Mouse (Mus musculus): ENCODE results near the gene B3gnt6.

Gene B3gnt6

GRCm38 (mm10) chr7:98149802-98150201 is 49.5 kb downstream of the B3gnt6 start:
- DNase-seq (ENCODE audit: low read depth, low spot score), result no peak

DNA sequence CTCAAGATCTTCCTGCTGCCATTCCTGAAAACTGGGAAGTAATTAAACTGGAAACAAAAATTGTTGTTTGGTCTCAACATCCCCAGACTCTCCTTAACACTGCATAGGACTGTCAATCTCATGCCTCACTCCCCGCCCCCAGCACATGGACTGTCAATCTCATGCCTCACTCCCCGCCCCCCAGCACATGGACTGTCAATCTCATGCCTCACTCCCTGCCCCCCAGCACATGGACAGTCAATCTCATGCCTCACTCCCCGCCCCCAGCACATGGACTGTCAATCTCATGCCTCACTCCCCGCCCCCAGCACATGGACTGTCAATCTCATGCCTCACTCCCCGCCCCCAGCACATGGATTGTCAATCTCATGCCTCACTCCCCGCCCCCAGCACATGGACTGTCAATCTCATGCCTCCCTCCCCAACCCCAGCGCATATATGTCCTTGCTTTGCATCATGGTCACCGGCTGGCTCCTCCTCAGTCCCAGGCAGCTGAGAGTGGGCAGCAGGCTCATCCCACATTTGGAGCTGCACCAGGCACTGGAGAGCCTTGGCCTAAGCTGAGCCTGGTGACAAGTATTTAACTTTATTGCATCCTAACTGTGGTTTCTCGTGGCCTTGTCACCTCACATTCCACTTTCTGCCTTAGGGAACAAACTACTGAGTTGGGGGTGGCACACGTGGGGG is 50.4 kb downstream of the B3gnt6 start:
- no peak for DNase-seq (ENCODE audit: low read depth, low spot score)

- no peak for DNase-seq (ENCODE audit: low read depth, low spot score)
These were observed 51.5 kb downstream of the B3gnt6 start for GRCm38 (mm10) chr7:98147766-98148165.

GRCm38 (mm10) chr7:98146447-98146845 is 52.8 kb downstream of the B3gnt6 start:
- no peak for DNase-seq (ENCODE audit: low read depth, low spot score)

DNA sequence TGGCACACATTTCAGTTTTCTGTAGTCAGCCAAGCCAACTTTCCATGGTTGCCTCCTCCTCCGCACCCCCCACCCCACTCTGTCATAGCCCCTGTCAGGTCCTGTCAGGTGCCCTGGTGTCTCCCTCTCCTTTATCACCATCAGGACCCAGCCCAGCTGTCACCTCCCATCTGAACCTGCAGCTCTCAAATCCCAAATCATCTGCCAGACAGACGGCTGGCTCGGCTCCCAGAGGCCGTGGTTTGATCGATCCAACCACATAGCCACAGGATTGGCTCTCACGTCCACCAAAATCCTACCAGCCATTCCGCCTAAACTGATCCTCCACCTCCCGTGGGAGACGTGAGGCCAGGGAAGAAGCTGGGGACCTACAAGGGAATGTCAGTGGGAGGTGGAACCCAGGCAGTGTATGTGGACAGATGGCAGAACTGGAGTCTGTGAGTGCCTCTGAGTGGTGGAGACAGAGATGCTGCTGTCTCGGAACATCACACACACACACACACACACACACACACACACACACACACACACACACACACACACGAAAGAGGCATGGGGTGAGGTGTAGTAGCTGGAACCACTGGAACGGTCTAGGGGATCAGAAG is 53.3 kb downstream of the B3gnt6 start:
- DNase-seq (ENCODE audit: low read depth, low spot score), result no peak

DNA sequence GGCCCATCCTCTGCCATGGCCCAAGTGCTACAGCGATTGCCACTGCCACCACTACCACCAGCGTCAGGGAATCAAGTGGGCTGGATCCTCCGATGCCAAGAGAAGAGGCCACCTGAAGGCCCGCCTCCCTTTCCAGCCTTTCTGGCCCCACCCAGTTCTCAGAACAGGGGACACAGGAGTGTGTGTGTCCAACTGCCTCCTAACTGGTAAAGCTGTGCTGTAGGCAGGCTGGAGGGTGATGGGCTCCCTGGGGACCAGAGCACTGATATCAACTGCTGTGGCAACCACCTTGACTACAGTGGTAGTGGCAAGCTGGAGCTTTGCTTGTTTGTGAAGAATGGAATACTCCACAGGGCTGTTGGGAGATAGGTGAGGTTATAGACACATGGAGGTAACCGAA is 53.9 kb downstream of the B3gnt6 start, which contains the start of gene Omp:
TSS of gene Omp (minus strand) at position 101 of the 400 bp plus-strand sequence.
- DNase-seq (ENCODE audit: low read depth, low spot score), result no peak

- DNase-seq (ENCODE audit: low read depth, low spot score), result no peak
These were observed 56.6 kb downstream of the B3gnt6 start for GRCm38 (mm10) chr7:98142648-98143047.
